Mouse (Mus musculus): ENCODE data around the gene Nos2.

DNA sequence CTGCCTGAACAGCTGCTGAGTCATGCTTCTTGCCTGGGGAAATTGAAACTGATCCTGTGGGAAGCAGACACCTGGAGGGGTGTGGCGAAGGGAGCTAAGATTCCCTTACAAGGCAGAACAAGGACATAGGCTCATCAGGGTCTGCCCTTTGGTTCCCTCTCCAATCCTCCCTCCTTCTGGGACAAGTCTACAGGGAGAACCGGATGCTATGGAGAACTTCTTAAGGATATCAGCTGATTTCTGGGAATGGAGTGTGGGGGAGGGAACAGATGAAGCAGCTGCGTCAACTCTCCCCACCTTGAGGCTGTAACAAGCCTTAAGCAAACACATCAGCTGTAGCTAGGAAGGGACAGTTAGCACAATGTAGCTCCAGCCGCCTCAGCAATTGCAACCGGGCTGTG lies 82.0 kb downstream of the Nos2 start:
- TF ChIP-seq CTCF (IDR thresholded peaks at IDR 0.05) (no peak), EP300 (IDR thresholded peaks at IDR 0.05) (peak; percentile 60; the same call in 1 of the 2 replicates)
